Mouse (Mus musculus) heart, embryonic 13.5 days (tissue): ENCODE data around the gene P2rx6. TPM values are rescaled to one million over a fixed set of nuclear protein-coding genes. Genes with fewer than 3 reads are reported as not detected.

Experiments used
- polyA plus RNA-seq: library from polyadenylated mRNA; unstranded; fragments of >200 nt; fragmentation: Nextera tagmentation; extraction: Ambion mirVana; gene quantifications from 2 replicates; pipeline ENCODE4 v1.2.1, GENCODE M21; 2015

The P2rx6 gene
- polyA plus RNA-seq, 1 experiment from 2014 or later = 0.79 TPM

Other genes with a start within 250 kb of the P2rx6 start
- 0.88 and 5.7 TPM in 2 replicates for gene Serpind1, start 230.5 kb upstream of the P2rx6 start, polyA plus RNA-seq
- 11.0 and 12.0 TPM in 2 replicates for gene Snap29, start 155.9 kb upstream of the P2rx6 start, polyA plus RNA-seq
- 26.7 and 29.0 TPM in 2 replicates for gene Pi4ka, start 155.6 kb upstream of the P2rx6 start, polyA plus RNA-seq
- 42.8 and 46.0 TPM in 2 replicates for gene Crkl, start 109.9 kb upstream of the P2rx6 start, polyA plus RNA-seq
- gene Aifm3, start 72.3 kb upstream of the P2rx6 start, polyA plus RNA-seq = 0.88 and 1.0 TPM in 2 replicates
- gene Lztr1, start 53.2 kb upstream of the P2rx6 start, polyA plus RNA-seq = 49.9 and 55.7 TPM in 2 replicates
- 31.7 and 35.4 TPM in 2 replicates for gene Thap7, start 30.7 kb upstream of the P2rx6 start, polyA plus RNA-seq
- gene Lrrc74b, start 638 bp upstream of the P2rx6 start, polyA plus RNA-seq = 0.19 TPM in 2 replicates
- gene Slc7a4, start 21.3 kb downstream of the P2rx6 start, polyA plus RNA-seq = 8.9 and 9.8 TPM in 2 replicates
- 23.8 and 24.7 TPM in 2 replicates for gene Smpd4, start 57.5 kb downstream of the P2rx6 start, polyA plus RNA-seq
- 3.5 and 4.1 TPM in 2 replicates for gene Ccdc74a, start 84.6 kb downstream of the P2rx6 start, polyA plus RNA-seq
- 32.0 and 33.3 TPM in 2 replicates for gene Med15, start 171.0 kb downstream of the P2rx6 start, polyA plus RNA-seq
- 40.6 and 43.9 TPM in 2 replicates for gene Klhl22, start 197.7 kb downstream of the P2rx6 start, polyA plus RNA-seq
- 7.0 and 8.2 TPM in 2 replicates for gene Scarf2, start 235.4 kb downstream of the P2rx6 start, polyA plus RNA-seq